Mouse (Mus musculus) G1E (cell line): Measurements from ENCODE around the gene Lhfpl3.

Experiments used
- CTCF ChIP-seq: IDR thresholded peaks from 2 replicates; pipeline ENCODE4 v1.5.1; 2012; ENCODE audit warnings: low read depth, low read length, inconsistent platforms, mixed read lengths
- GATA1 ChIP-seq: IDR thresholded peaks from 2 replicates; pipeline ENCODE4 v1.6.1; 2012; ENCODE audit warnings: borderline replicate concordance, low read length, inconsistent platforms, mixed read lengths
- GATA2 ChIP-seq: IDR thresholded peaks from 2 replicates; pipeline ENCODE4 v1.6.1; 2012; ENCODE audit warnings: low read depth, low read length, inconsistent platforms, borderline replicate concordance

DNA sequence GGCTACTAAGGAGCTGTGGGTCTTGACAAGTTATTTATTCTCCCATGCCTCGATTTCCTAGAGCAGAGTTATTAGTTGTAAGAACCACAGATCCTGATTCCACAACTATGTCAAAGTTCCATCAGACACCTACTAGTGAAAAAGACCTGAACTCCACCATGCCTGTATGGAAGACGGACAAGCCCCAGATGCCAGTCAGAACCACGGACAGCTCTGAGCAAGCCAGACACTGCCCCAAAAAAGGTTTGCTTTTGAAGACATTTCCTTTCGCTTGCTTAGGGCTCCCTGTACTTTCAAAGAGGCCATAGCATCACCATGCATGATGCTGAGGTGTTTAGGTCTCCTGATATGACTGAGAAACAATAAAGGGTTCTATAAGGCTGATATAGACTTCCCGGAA, 197.4 kb downstream of the Lhfpl3 start:
- TF ChIP-seq CTCF (no peak), GATA1 (no peak), GATA2 (no peak)
